18 mouse cellular contexts compared by ENCODE assay signal in genomic region chr14:124411890-124412289, GRCm38 (mm10).
"Had no signal": no experiment of that assay in that cellular context is flagged by ENCODE, and none has a peak within 500 bp of the region (broad histone marks: within the 10 kb centered on the region; RNA-seq: fewer than 3 reads in every experiment).

No protein-coding gene starts in this region.

- H3K9ac ChIP-seq: liver, embryonic 12.5 days; liver, embryonic 14.5 days; lung, embryonic 14.5 days; neural tube, embryonic 13.5 days; neural tube, embryonic 15.5 days had no signal

- H3K4me1 ChIP-seq: liver, embryonic 12.5 days; neural tube, embryonic 13.5 days; neural tube, embryonic 15.5 days had no signal

- H3K9me3 ChIP-seq: liver, embryonic 12.5 days; neural tube, embryonic 13.5 days; neural tube, embryonic 15.5 days had no signal

- H3K4me2 ChIP-seq: liver, embryonic 12.5 days; lung, embryonic 14.5 days; neural tube, embryonic 13.5 days; neural tube, embryonic 15.5 days had no signal

- H3K36me3 ChIP-seq: liver, embryonic 12.5 days; neural tube, embryonic 13.5 days; neural tube, embryonic 15.5 days had no signal

- H3K27ac ChIP-seq: liver, embryonic 12.5 days; liver, embryonic 14.5 days; neural tube, embryonic 13.5 days; neural tube, embryonic 15.5 days had no signal

- DNase-seq: lung, adult 18-20 months; lung, embryonic 14.5 days; lung, postnatal 10 days; lung, postnatal 4 days; retina, postnatal 1 day; right cerebral cortex, adult 18-20 months; right cerebral cortex, postnatal 25 days; right cerebral cortex, postnatal 4 days; spleen, adult 18-20 months; thymus, adult 18-20 months; thymus, postnatal 14 days; thymus, postnatal 36 days had no signal

- H3K4me3 ChIP-seq: liver, embryonic 12.5 days; myocyte; neural tube, embryonic 13.5 days; neural tube, embryonic 15.5 days had no signal

- H3K27me3 ChIP-seq: liver, embryonic 12.5 days; neural tube, embryonic 13.5 days; neural tube, embryonic 15.5 days had no signal

- ATAC-seq: liver, embryonic 12.5 days; midbrain, embryonic 16.5 days had no signal
